Mouse (Mus musculus) forebrain, postnatal 0 days (tissue): ENCODE results near the gene Ankrd35. TPM values are rescaled to one million over a fixed set of nuclear protein-coding genes. Genes with fewer than 3 reads are reported as not detected.
A peak's percentile ranks its signal among the peaks of the same experiment; 100 is the strongest.
"Not testable (repeated sequence)": the region's sequence is repeated elsewhere in the genome, so short reads cannot be mapped to it uniquely, and the experiment has no call there.

Source experiments
- ATAC-seq: fragments of 200-750 bp; cut with Nextera tagmentation; 2 replicates; pipeline ENCODE4 v1.8.0; 2017; ENCODE audit warnings: mild to moderate bottlenecking, moderate library complexity
- DNase-seq: peaks from one replicate; pipeline ENCODE4 v3.0.0-alpha.2; 2015
- H3K27ac ChIP-seq: fragments of 300-500 bp; sonication (generic); 2 replicates; pipeline ENCODE4 v1.5.1; 2014; ENCODE audit warnings: low read depth, mild to moderate bottlenecking, antibody characterized with exemption, low read length, moderate library complexity, mixed read lengths
- H3K27me3 ChIP-seq: fragments of 300-500 bp; sonication (generic); 2 replicates; pipeline ENCODE4 v1.6.1; 2014; ENCODE audit warnings: mild to moderate bottlenecking, low read length, mixed read lengths; ENCODE audit not compliant: insufficient read depth
- H3K36me3 ChIP-seq: fragments of 300-500 bp; sonication (generic); 2 replicates; pipeline ENCODE4 v1.6.1; 2014; ENCODE audit warnings: mild to moderate bottlenecking, moderate library complexity; ENCODE audit not compliant: insufficient read depth
- H3K4me1 ChIP-seq: fragments of 300-500 bp; sonication (generic); 2 replicates; pipeline ENCODE4 v1.6.1; 2014; ENCODE audit warnings: antibody characterized with exemption; ENCODE audit not compliant: insufficient read depth
- H3K4me2 ChIP-seq: fragments of 300-500 bp; sonication (generic); 2 replicates; pipeline ENCODE4 v1.6.1; 2014; ENCODE audit warnings: low read depth, mild to moderate bottlenecking, moderate library complexity
- H3K4me3 ChIP-seq: fragments of 300-500 bp; sonication (generic); 2 replicates; pipeline ENCODE4 v1.5.1; 2014; ENCODE audit warnings: low read depth, low read length, mixed read lengths
- H3K9ac ChIP-seq: fragments of 300-500 bp; sonication (generic); 2 replicates; pipeline ENCODE4 v1.6.1; 2014; ENCODE audit warnings: mild to moderate bottlenecking
- H3K9me3 ChIP-seq: fragments of 300-500 bp; sonication (generic); 2 replicates; pipeline ENCODE4 v1.6.1; 2016; ENCODE audit warnings: low read length
- CTCF ChIP-seq: sonication (generic); IDR thresholded peaks from 2 replicates; pipeline ENCODE4 v1.5.1; 2016; ENCODE audit warnings: antibody characterized with exemption, control low read depth, low read depth
- WGBS: fragments of 180-500 bp; shearing (Covaris S2); extraction: QIAGEN DNeasy Blood & Tissue Kit; methylation state at CpG from one replicate; pipeline ENCODE4 v1.1.7; 2014; 5-methylcytosine and 5-hydroxymethylcytosine counted together
- polyA plus RNA-seq: library from polyadenylated mRNA; unstranded; fragments of >200 nt; fragmentation: Nextera tagmentation; extraction: Ambion mirVana; gene quantifications from 2 replicates; pipeline ENCODE4 v1.2.1, GENCODE M21; 2015
- total RNA-seq: library from RNA; depleted of rRNA; stranded (reverse); fragments of >200 nt; gene quantifications from 2 replicates; pipeline ENCODE4 v1.2.3, GENCODE M21; 2014; rRNA removed

Gene Ankrd35
- total and polyA plus RNA-seq, 2 experiments from 2014 or later: 4.7 to 7.1 TPM

DNA sequence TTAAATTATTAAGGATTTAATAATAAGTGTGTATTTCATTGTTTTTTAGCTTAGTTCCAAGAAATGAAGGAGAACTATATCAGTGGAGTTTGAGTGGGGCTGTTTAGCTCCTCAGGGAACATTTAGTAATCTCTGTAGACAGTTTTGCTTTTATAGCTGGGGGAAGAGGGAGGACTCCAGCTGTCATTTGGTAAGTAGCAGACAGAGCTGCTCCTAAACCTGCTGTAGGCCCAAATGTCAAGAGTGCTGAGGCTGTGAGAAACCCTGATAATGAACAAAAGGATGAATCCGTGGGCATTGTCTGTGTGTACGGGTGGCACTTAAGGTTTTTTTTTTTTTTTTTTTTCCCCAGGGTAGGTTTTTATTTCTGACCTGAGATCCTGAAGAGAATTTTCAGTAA, 65.3 kb downstream of the Ankrd35 start:
- H3K4me1 ChIP-seq: no peaks in the 10 kb centered on the region; the same call in 1 of the 2 replicates
- DNase-seq (no peak), ATAC-seq (no peak)
- TF ChIP-seq CTCF: no peak
- no peaks in the 10 kb centered on the region for H3K27me3 ChIP-seq
- 91% methylated on average over 2 of the region's 2 CpGs for WGBS
- no peaks in the 10 kb centered on the region for H3K9me3 ChIP-seq
- no peak overlapping the region for H3K9ac ChIP-seq
- no peak overlapping the region for H3K4me2 ChIP-seq
- H3K36me3 ChIP-seq: no peaks in the 10 kb centered on the region
- H3K27ac ChIP-seq: no peak overlapping the region
- no peak overlapping the region for H3K4me3 ChIP-seq

- Histone ChIP-seq H3K4me3 (no peak overlapping the region), H3K27ac (no peak overlapping the region), H3K9ac (no peak overlapping the region), H3K36me3 (no peaks in the 10 kb centered on the region), H3K9me3 (no peaks in the 10 kb centered on the region), H3K4me2 (no peak overlapping the region), H3K27me3 (no peaks in the 10 kb centered on the region), H3K4me1 (no peaks in the 10 kb centered on the region; the same call in 1 of the 2 replicates)
- DNase-seq (no peak), ATAC-seq (no peak)
- TF ChIP-seq CTCF: no peak
- 27% methylated on average over 1 of the region's 1 CpGs for WGBS
Measured at GRCm38 (mm10) chr3:96737013-96737740, 67.2 kb downstream of the Ankrd35 start.

DNA sequence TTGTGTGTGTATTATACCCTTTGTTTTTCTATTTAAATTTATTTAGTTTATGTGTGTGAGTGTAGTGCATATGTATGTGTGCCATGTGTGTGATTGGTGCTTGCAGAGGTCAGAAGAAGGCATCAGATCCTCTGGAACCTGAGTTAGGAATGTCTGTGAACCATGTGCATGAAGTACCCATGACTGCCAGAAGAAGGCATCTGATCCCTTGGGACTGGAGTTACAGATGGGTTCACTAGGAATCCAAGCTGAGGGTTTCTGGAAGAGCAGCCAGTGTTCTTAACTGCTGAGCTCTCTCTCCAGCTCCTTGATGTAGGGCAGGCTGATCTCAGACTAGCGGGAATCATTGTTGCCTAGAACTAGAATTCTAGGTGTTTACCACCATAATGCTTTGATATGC, 68.1 kb downstream of the Ankrd35 start:
- Histone ChIP-seq H3K4me3 (no peak overlapping the region), H3K4me2 (no peak overlapping the region), H3K9me3 (no peaks in the 10 kb centered on the region), H3K27ac (no peak overlapping the region), H3K36me3 (no peaks in the 10 kb centered on the region), H3K4me1 (no peaks in the 10 kb centered on the region; the same call in 1 of the 2 replicates), H3K27me3 (no peaks in the 10 kb centered on the region), H3K9ac (no peak overlapping the region)
- DNase-seq: no peak
- peak; percentile 37 for TF ChIP-seq CTCF
- no peak for ATAC-seq
- 95% methylated on average over 1 of the region's 1 CpGs for WGBS

GRCm38 (mm10) chr3:96740279-96740678, 70.3 kb downstream of the Ankrd35 start:
- H3K9ac ChIP-seq, H3K4me2 ChIP-seq, H3K9me3 ChIP-seq, H3K36me3 ChIP-seq, H3K27ac ChIP-seq, H3K4me1 ChIP-seq, ATAC-seq, H3K4me3 ChIP-seq, H3K27me3 ChIP-seq, DNase-seq: not testable (repeated sequence)

Other genes starting within 250 kb of the Ankrd35 start
- not detected in 2 replicates for gene BC107364, start 217.8 kb upstream of the Ankrd35 start, total RNA-seq
- not detected in 2 replicates for gene BC107364, start 217.8 kb upstream of the Ankrd35 start, polyA plus RNA-seq
- gene Hfe2, start 145.0 kb upstream of the Ankrd35 start, total RNA-seq: 0.54 and 1.6 TPM in 2 replicates
- gene Hfe2, start 145.0 kb upstream of the Ankrd35 start, polyA plus RNA-seq: 0.82 and 1.4 TPM in 2 replicates
- gene Txnip, start 112.2 kb upstream of the Ankrd35 start, total RNA-seq: 122 and 176 TPM in 2 replicates
- 116 and 135 TPM in 2 replicates for gene Txnip, start 112.2 kb upstream of the Ankrd35 start, polyA plus RNA-seq
- gene Gm16253, start 93.1 kb upstream of the Ankrd35 start, total RNA-seq: not detected in 2 replicates
- gene Gm16253, start 93.1 kb upstream of the Ankrd35 start, polyA plus RNA-seq: not detected in 2 replicates
- gene Polr3gl, start 76.0 kb upstream of the Ankrd35 start, total RNA-seq: 25.7 and 31.8 TPM in 2 replicates
- gene Polr3gl, start 76.0 kb upstream of the Ankrd35 start, polyA plus RNA-seq: 27.8 and 35.9 TPM in 2 replicates
- gene Ankrd34a, start 73.5 kb upstream of the Ankrd35 start, total RNA-seq: 17.7 and 19.3 TPM in 2 replicates
- gene Ankrd34a, start 73.5 kb upstream of the Ankrd35 start, polyA plus RNA-seq: 17.6 and 19.2 TPM in 2 replicates
- 53.5 and 59.9 TPM in 2 replicates for gene Lix1l, start 69.0 kb upstream of the Ankrd35 start, total RNA-seq
- gene Lix1l, start 69.0 kb upstream of the Ankrd35 start, polyA plus RNA-seq: 3.5 and 3.7 TPM in 2 replicates
- 29.2 and 38.5 TPM in 2 replicates for gene Rbm8a, start 40.2 kb upstream of the Ankrd35 start, total RNA-seq
- gene Rbm8a, start 40.2 kb upstream of the Ankrd35 start, polyA plus RNA-seq: 110 and 120 TPM in 2 replicates
- 39.0 and 42.5 TPM in 2 replicates for gene Pex11b, start 34.8 kb upstream of the Ankrd35 start, total RNA-seq
- 72.2 and 73.6 TPM in 2 replicates for gene Pex11b, start 34.8 kb upstream of the Ankrd35 start, polyA plus RNA-seq
- 0.31 and 0.38 TPM in 2 replicates for gene Gm42957, start 34.7 kb upstream of the Ankrd35 start, total RNA-seq
- gene Gm42957, start 34.7 kb upstream of the Ankrd35 start, polyA plus RNA-seq: 0.07 TPM in 1 of 2 replicates, not detected in the other
- gene Itga10, start 24.5 kb upstream of the Ankrd35 start, total RNA-seq: 2.2 and 2.8 TPM in 2 replicates
- gene Itga10, start 24.5 kb upstream of the Ankrd35 start, polyA plus RNA-seq: 0.25 and 0.57 TPM in 2 replicates
- gene Pias3, start 26.3 kb downstream of the Ankrd35 start, total RNA-seq: 25.0 and 29.8 TPM in 2 replicates
- gene Pias3, start 26.3 kb downstream of the Ankrd35 start, polyA plus RNA-seq: 26.4 and 32.9 TPM in 2 replicates
- gene Nudt17, start 38.4 kb downstream of the Ankrd35 start, total RNA-seq: 5.6 and 8.4 TPM in 2 replicates
- 11.0 and 11.7 TPM in 2 replicates for gene Nudt17, start 38.4 kb downstream of the Ankrd35 start, polyA plus RNA-seq
- 13.2 and 15.6 TPM in 2 replicates for gene Polr3c, start 57.5 kb downstream of the Ankrd35 start, total RNA-seq
- gene Polr3c, start 57.5 kb downstream of the Ankrd35 start, polyA plus RNA-seq: 19.5 and 28.4 TPM in 2 replicates
- 43.7 and 52.6 TPM in 2 replicates for gene Rnf115, start 57.5 kb downstream of the Ankrd35 start, total RNA-seq
- 58.2 and 63.6 TPM in 2 replicates for gene Rnf115, start 57.5 kb downstream of the Ankrd35 start, polyA plus RNA-seq
- 2.0 TPM in 1 of 2 replicates, not detected in the other for gene Pdzk1, start 159.2 kb downstream of the Ankrd35 start, total RNA-seq
- 0.11 and 0.19 TPM in 2 replicates for gene Pdzk1, start 159.2 kb downstream of the Ankrd35 start, polyA plus RNA-seq
- not detected in 2 replicates for gene Cd160, start 159.2 kb downstream of the Ankrd35 start, total RNA-seq
- gene Cd160, start 159.2 kb downstream of the Ankrd35 start, polyA plus RNA-seq: 0.08 and 0.10 TPM in 2 replicates
- gene Gja5, start 234.6 kb downstream of the Ankrd35 start, total RNA-seq: 1.2 and 1.5 TPM in 2 replicates
- gene Gja5, start 234.6 kb downstream of the Ankrd35 start, polyA plus RNA-seq: 0.93 and 1.3 TPM in 2 replicates
- gene Gpr89, start 235.2 kb downstream of the Ankrd35 start, total RNA-seq: 17.8 and 24.1 TPM in 2 replicates
- gene Gpr89, start 235.2 kb downstream of the Ankrd35 start, polyA plus RNA-seq: 23.0 and 34.8 TPM in 2 replicates